Mouse (Mus musculus): ENCODE data around the gene Nfkbid. TPM values are rescaled to one million over a fixed set of nuclear protein-coding genes. Genes with fewer than 3 reads are reported as not detected.

Nfkbid gene
- under 1 TPM; 0.11 to 0.13 TPM for total RNA-seq (2021)
- long read RNA-seq, experiment 1, partial matches to known transcripts = 1 of 1 reads
- long read RNA-seq, experiment 1, other reads (novel, unspliced or antisense) = 0 of 1 reads
- long read RNA-seq, experiment 2 = 0 reads

- intact Hi-C loops (cut with DNase I) = no loop called here
- no peak for TF ChIP-seq CTCF (IDR thresholded peaks at IDR 0.05)
- H3K4me3 ChIP-seq = peak within 1 kb of the TSS; percentile 84
- DNase-seq = peak; percentile 70
- H3K27ac ChIP-seq = peak within 1 kb of the TSS; percentile 69
Observed at GRCm38 (mm10) chr7:30421175-30421889, at the start of gene Nfkbid. Gene Nfkbid, plus strand, starts transcription at chr7:30421732.

DNA sequence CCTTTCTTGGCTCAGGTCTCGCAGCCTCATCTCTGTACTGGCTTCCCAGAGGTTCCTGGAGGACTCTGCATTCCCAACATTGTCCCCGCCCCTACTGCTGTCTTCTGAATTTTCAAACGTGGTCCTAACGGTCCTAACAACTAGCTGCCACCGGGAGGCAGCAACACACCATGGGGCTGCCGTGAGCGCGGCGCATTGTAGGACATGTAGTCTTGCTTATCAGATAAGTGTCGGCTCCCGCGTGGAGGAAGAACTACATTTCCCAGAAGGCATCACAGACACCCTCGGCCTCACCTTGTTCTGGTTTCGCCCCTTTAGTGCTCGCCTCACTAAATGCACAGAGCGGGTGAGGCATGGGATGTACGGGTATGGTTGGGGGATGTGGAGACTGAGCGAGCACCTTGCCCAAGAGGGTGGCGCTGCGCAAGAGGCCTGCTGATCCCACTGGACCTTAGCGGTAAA is 48.0 kb upstream of the Nfkbid start:
- peak overlapping the region; percentile 85 for H3K27ac ChIP-seq
- intact Hi-C loops (cut with DNase I) = loop anchor here (2.0 to 5.0 kb wide), 2 partner anchors 59 to 119 kb away; partner anchors contain the start of gene Prodh2

GRCm38 (mm10) chr7:30380061-30380460 is 41.5 kb upstream of the Nfkbid start:
- TF ChIP-seq CTCF (IDR thresholded peaks at IDR 0.05) = no peak
- H3K4me3 ChIP-seq = no peak overlapping the region
- intact Hi-C loops (cut with DNase I) = no loop called here
- DNase-seq = no peak
- H3K27ac ChIP-seq = no peak overlapping the region

More for the DNA sequence above, 48.0 kb upstream of the Nfkbid start:
- peak; percentile 93 for DNase-seq
- TF ChIP-seq CTCF (IDR thresholded peaks at IDR 0.05) = peak; percentile 92
- peak overlapping the region; percentile 74 for H3K4me3 ChIP-seq

- no peak for TF ChIP-seq CTCF (IDR thresholded peaks at IDR 0.05)
- H3K4me3 ChIP-seq = no peak overlapping the region
- intact Hi-C loops (cut with DNase I) = no loop called here
- no peak overlapping the region for H3K27ac ChIP-seq
- no peak for DNase-seq
Observed at GRCm38 (mm10) chr7:30384106-30384505, 37.4 kb upstream of the Nfkbid start.

- no peak overlapping the region for H3K27ac ChIP-seq
- no peak overlapping the region for H3K4me3 ChIP-seq
- intact Hi-C loops (cut with DNase I) = no loop called here
- no peak for TF ChIP-seq CTCF (IDR thresholded peaks at IDR 0.05)
- no peak for DNase-seq
Observed at GRCm38 (mm10) chr7:30392746-30393520, 28.6 kb upstream of the Nfkbid start.

- H3K4me3 ChIP-seq = no peak overlapping the region
Observed at GRCm38 (mm10) chr7:30393631-30394030, 27.9 kb upstream of the Nfkbid start.

GRCm38 (mm10) chr7:30394379-30394778 is 27.2 kb upstream of the Nfkbid start:
- DNase-seq = no peak
- no peak overlapping the region for H3K4me3 ChIP-seq
- TF ChIP-seq CTCF (IDR thresholded peaks at IDR 0.05) = no peak
- intact Hi-C loops (cut with DNase I) = no loop called here
- H3K27ac ChIP-seq = peak overlapping the region; percentile 40; the same call in 1 of the 2 replicates

More at GRCm38 (mm10) chr7:30393631-30394030, 27.9 kb upstream of the Nfkbid start:
- DNase-seq = no peak
- TF ChIP-seq CTCF (IDR thresholded peaks at IDR 0.05) = no peak
- peak overlapping the region; percentile 40; the same call in 1 of the 2 replicates for H3K27ac ChIP-seq
- intact Hi-C loops (cut with DNase I) = no loop called here

DNA sequence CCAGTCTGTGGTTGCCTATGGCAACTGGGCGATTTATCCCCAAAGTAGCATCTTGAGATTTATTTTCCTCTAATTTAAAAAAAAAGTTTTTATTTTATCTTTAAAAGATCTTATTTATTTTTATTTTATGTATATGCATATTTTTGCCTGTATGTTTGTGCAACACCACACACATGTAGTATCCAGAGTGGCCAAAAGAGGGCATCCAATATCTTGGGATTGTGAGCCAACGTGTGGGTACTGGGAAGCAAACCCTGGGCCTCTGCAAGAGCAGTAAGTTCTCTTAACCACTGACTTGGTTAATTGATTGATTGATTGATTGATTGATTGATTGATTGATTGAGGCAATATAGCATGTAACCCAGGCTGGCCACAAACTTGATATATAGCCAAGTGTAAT is 26.7 kb upstream of the Nfkbid start:
- Histone ChIP-seq H3K4me3 (no peak overlapping the region), H3K27ac (no peak overlapping the region)
- no peak for DNase-seq
- intact Hi-C loops (cut with DNase I) = no loop called here
- TF ChIP-seq CTCF (IDR thresholded peaks at IDR 0.05) = peak; percentile 21; the same call in 1 of the 2 replicates

DNA sequence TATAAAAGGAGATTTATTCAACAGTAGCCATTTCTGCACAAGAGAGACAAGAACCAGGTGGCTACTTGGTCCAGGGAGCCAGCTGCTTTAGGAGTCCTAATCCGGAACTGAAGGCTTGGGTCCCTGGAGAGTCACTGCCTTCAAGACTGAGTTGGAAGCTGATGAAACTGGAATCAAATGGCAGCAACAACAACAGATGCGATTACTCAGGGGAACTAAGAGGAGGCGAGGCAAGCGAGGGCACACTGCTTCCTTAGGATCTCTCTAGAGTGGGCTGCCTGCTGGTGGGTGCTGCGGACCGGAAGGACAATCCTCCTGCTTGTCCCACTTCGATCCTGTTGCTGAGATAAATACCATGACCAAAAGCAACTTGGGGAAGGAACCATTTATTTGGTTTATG is 21.9 kb upstream of the Nfkbid start:
- TF ChIP-seq CTCF (IDR thresholded peaks at IDR 0.05) = no peak
- DNase-seq = no peak
- H3K27ac ChIP-seq = no peak overlapping the region
- H3K4me3 ChIP-seq = no peak overlapping the region
- intact Hi-C loops (cut with DNase I) = no loop called here

DNA sequence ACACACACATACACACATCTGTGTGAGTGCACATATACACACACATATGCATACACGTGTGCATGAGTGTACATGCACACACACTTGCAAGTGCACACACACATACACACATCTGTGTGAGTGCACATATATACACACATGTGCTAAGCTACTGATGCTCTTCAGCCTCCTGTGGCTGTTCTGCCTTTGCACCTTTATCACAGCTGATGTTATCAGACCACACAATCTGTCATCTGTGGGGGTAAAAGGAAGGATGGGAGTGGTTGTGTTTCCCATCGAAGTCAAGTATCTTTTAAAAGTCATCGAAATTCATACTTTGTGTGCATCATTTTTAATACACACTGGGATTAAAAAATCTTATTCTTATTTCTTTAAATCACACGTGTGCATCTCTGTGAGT is 19.2 kb upstream of the Nfkbid start:
- H3K4me3 ChIP-seq = no peak overlapping the region
- intact Hi-C loops (cut with DNase I) = no loop called here
- no peak for TF ChIP-seq CTCF (IDR thresholded peaks at IDR 0.05)
- DNase-seq = no peak
- H3K27ac ChIP-seq = no peak overlapping the region

- H3K27ac ChIP-seq = no peak overlapping the region
- no peak for DNase-seq
- no peak for TF ChIP-seq CTCF (IDR thresholded peaks at IDR 0.05)
- intact Hi-C loops (cut with DNase I) = no loop called here
- H3K4me3 ChIP-seq = no peak overlapping the region
Observed at GRCm38 (mm10) chr7:30408639-30409038, 12.9 kb upstream of the Nfkbid start.

DNA sequence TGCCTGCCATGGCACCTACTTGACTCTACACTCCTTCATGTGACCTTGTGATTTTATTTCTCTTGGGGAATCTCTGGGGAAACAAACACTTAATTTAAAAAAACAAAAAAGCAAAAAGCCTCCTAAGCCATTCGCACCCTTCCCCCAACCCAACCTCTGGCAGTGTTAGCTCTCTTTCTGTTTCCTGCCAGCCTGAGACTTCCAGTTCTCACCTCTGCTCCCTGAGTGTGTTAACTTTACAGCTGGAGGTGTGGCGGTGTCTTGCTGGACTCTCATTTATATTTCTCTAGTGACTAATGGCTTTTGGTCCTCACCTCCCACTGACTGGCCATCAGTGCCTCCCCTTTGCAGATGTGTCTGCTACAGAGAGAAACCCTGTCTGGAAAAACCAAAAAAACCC is 11.7 kb upstream of the Nfkbid start:
- DNase-seq = no peak
- no peak overlapping the region for H3K4me3 ChIP-seq
- intact Hi-C loops (cut with DNase I) = no loop called here
- no peak for TF ChIP-seq CTCF (IDR thresholded peaks at IDR 0.05)
- H3K27ac ChIP-seq = no peak overlapping the region

DNA sequence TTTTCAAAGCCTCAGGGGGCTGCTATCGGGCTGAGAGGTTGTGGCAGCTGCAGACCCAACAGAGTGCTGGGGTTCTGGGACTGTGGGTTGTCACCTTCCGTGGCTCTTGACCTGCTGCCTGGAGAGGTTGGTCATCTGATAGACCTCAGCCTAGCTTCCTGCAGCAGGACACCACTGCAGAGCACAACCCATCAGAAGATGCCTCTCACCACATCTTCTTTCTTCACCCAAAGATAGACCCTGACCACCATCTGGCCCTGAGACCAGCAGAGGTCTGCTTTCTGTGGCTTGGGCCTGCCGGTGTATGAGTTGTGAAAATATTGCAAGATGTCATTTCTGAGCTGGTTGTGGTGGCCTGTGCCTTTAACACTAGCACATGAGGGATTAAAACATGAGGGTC is 10.5 kb upstream of the Nfkbid start:
- no peak for DNase-seq
- Histone ChIP-seq H3K27ac (no peak overlapping the region), H3K4me3 (no peak overlapping the region)
- TF ChIP-seq CTCF (IDR thresholded peaks at IDR 0.05) = no peak
- intact Hi-C loops (cut with DNase I) = no loop called here
